In the genomic region with DNA sequence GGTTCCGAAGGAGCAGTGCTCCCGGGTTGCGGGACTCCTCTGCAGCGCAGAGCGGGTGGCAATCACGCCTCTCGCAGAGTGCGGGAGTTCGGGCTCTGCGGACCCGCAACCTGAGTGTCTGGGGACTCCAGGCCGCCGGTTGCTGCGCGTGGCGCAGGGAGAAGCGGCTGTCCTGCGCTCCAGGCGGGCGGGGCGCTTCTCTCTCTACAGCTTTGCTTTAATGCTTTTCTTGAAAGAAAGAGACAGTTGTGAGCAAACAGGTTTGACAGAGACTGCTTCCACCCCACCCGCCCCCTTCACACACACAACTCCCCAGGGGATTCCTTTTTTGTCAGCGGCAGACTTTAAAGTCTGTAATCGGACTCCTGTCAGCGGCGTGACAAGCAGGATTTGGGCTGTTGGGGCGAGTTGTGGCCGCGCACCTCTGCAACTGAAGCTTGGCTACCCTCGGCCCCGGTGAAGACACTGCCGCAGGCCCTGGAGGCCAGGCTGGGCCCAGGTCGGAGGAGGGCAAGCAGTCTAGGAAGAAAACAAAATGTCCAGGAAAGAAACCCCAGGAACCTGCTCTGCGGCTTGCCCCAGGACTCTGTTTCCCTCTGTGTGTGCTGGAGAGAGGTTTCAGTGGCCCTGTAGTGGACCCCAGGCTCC, we compare ENCODE assay signal across 12 mouse cellular contexts. TPM values are rescaled to one million over a fixed set of nuclear protein-coding genes. Genes with fewer than 3 reads are reported as not detected.
DNase-seq lines count a peak whose midpoint lies in the region; ATAC-seq and TF ChIP-seq lines count a peak whose summit lies in the region.
"Had no signal": no experiment of that assay in that cellular context is flagged by ENCODE, and none has a peak within 500 bp of the region (broad histone marks: within the 10 kb centered on the region; RNA-seq: fewer than 3 reads in every experiment).

No protein-coding gene starts in this region.

- no peak for TF ChIP-seq POLR2A in ES-Bruce4 (IDR thresholded peaks at IDR 0.05; ENCODE audit: insufficient read depth, low read length)

- DNase-seq in heart, embryonic 10.5 days (ENCODE audit: low spot score), result no peak
- DNase-seq in heart, postnatal 4 days, result no peak
- peak; percentile 29 for DNase-seq in forebrain, postnatal 0 days
- DNase-seq in left cerebral cortex, adult 8-10 months (ENCODE audit: low spot score in 2 of 2), result no peak
- no peak for DNase-seq in gastrocnemius, adult 18-20 months (ENCODE audit: low spot score)
- DNase-seq in cerebellum, postnatal 36 days, result no peak
- DNase-seq: B cell, adult 2 months; gastrocnemius, postnatal 14 days had no signal

- H3K4me1 ChIP-seq in heart, embryonic 10.5 days, result peaks cover 42% of the 10 kb centered on the region
- peaks cover 2% of the 10 kb centered on the region for H3K4me1 ChIP-seq in ES-Bruce4 (ENCODE audit: control insufficient read depth, insufficient read depth, low read length)
- no peaks in the 10 kb centered on the region for H3K4me1 ChIP-seq in forebrain, postnatal 0 days (ENCODE audit: insufficient read depth)
- H3K4me1 ChIP-seq in midbrain, embryonic 13.5 days (replicated peaks), result peaks cover 62% of the 10 kb centered on the region
- H3K4me1 ChIP-seq: liver, embryonic 15.5 days had no signal

- no peaks in the 10 kb centered on the region for H3K9me3 ChIP-seq in heart, embryonic 10.5 days
- H3K9me3 ChIP-seq in ES-Bruce4 (replicated peaks; ENCODE audit: control insufficient read depth, insufficient read depth, low read length, poor library complexity, severe bottlenecking), result no peaks in the 10 kb centered on the region
- H3K9me3 ChIP-seq in forebrain, postnatal 0 days (ENCODE audit: low read length), result no peaks in the 10 kb centered on the region
- H3K9me3 ChIP-seq in midbrain, embryonic 13.5 days, result no peaks in the 10 kb centered on the region
- H3K9me3 ChIP-seq: liver, embryonic 15.5 days had no signal

- 0% methylated on average over 34 of the region's 34 CpGs for WGBS in heart, embryonic 10.5 days
- WGBS in forebrain, postnatal 0 days, result under 1% methylated on average over 34 of the region's 34 CpGs
- whole genome bisulfite sequencing in midbrain, embryonic 13.5 days, result 1% methylated on average over 34 of the region's 34 CpGs

- H3K4me2 ChIP-seq in forebrain, postnatal 0 days (ENCODE audit: low read depth), result no peak overlapping the region
- peak overlapping the region; percentile 54 for H3K4me2 ChIP-seq in midbrain, embryonic 13.5 days (replicated peaks)
- H3K4me2 ChIP-seq: liver, embryonic 15.5 days had no signal

- no peak for TF ChIP-seq EP300 in ES-Bruce4 (IDR thresholded peaks at IDR 0.05; ENCODE audit: insufficient read depth, low read depth, low read length)

- TF ChIP-seq CTCF in ES-Bruce4 (IDR thresholded peaks at IDR 0.05; ENCODE audit: low read depth, low read length), result no peak
- TF ChIP-seq CTCF in forebrain, postnatal 0 days (IDR thresholded peaks at IDR 0.05; ENCODE audit: low read depth), result no peak

- H3K9ac ChIP-seq in ES-Bruce4 (ENCODE audit: low read depth, poor library complexity, severe bottlenecking), result no peak overlapping the region
- H3K9ac ChIP-seq in forebrain, postnatal 0 days, result no peak overlapping the region
- H3K9ac ChIP-seq in midbrain, embryonic 13.5 days (replicated peaks), result peak overlapping the region; percentile 71
- H3K9ac ChIP-seq: liver, embryonic 15.5 days had no signal

- no peak for ATAC-seq in forebrain, postnatal 0 days
- ATAC-seq in midbrain, embryonic 13.5 days, result peak; percentile 10; the same call in 1 of the 2 replicates

- H3K36me3 ChIP-seq in heart, embryonic 10.5 days, result no peaks in the 10 kb centered on the region
- no peaks in the 10 kb centered on the region for H3K36me3 ChIP-seq in ES-Bruce4 (ENCODE audit: control insufficient read depth, insufficient read depth, low read length, poor library complexity, severe bottlenecking)
- H3K36me3 ChIP-seq in forebrain, postnatal 0 days (ENCODE audit: insufficient read depth), result no peaks in the 10 kb centered on the region
- no peaks in the 10 kb centered on the region for H3K36me3 ChIP-seq in midbrain, embryonic 13.5 days
- H3K36me3 ChIP-seq: liver, embryonic 15.5 days had no signal

- no peak overlapping the region for H3K27ac ChIP-seq in heart, embryonic 10.5 days
- no peak overlapping the region for H3K27ac ChIP-seq in ES-Bruce4 (ENCODE audit: insufficient read depth, low read length)
- no peak overlapping the region for H3K27ac ChIP-seq in forebrain, postnatal 0 days (ENCODE audit: low read depth, low read length)
- peak overlapping the region; percentile 83 for H3K27ac ChIP-seq in midbrain, embryonic 13.5 days
- H3K27ac ChIP-seq: liver, embryonic 15.5 days had no signal

- peaks cover 100% of the 10 kb centered on the region for H3K27me3 ChIP-seq in heart, embryonic 10.5 days (ENCODE audit: insufficient read depth, poor library complexity, severe bottlenecking)
- H3K27me3 ChIP-seq in ES-Bruce4 (ENCODE audit: control insufficient read depth, insufficient read depth, low read length, poor library complexity, severe bottlenecking), result peaks cover 42% of the 10 kb centered on the region
- H3K27me3 ChIP-seq in forebrain, postnatal 0 days (ENCODE audit: insufficient read depth, low read length), result peaks cover 81% of the 10 kb centered on the region
- peaks cover 98% of the 10 kb centered on the region for H3K27me3 ChIP-seq in midbrain, embryonic 13.5 days

- H3K4me3 ChIP-seq in heart, embryonic 10.5 days, result peak overlapping the region; percentile 42
- H3K4me3 ChIP-seq in ES-Bruce4 (ENCODE audit: low read depth, low read length), result peak overlapping the region; percentile 18; the same call in 1 of the 2 replicates
- no peak overlapping the region for H3K4me3 ChIP-seq in forebrain, postnatal 0 days (ENCODE audit: low read depth, low read length)
- H3K4me3 ChIP-seq in midbrain, embryonic 13.5 days (replicated peaks), result peak overlapping the region; percentile 46
- H3K4me3 ChIP-seq: liver, embryonic 15.5 days had no signal

RNA-seq across cellular contexts. Expression of a gene that starts 4.3 kb away (rescaled TPM):
- 0.18 TPM in 1 of 2 replicates, not detected in the other for polyA plus RNA-seq in heart, embryonic 10.5 days (2016; fragmentation: Nextera tagmentation; extraction: Ambion mirVana)
- total RNA-seq in heart, postnatal 4 days (2021), result not detected
- polyA plus RNA-seq in ES-Bruce4 (2011; ENCODE audit: insufficient read depth, insufficient read length, low read depth, missing spikeins), result not detected in 2 replicates
- 1.2 and 2.0 TPM in 2 replicates for total RNA-seq in forebrain, postnatal 0 days (2014; rRNA removed)
- polyA plus RNA-seq in forebrain, postnatal 0 days (2015; fragmentation: Nextera tagmentation; extraction: Ambion mirVana), result 0.39 and 2.1 TPM in 2 replicates
- 80.3 and 112 TPM in 2 replicates for polyA plus RNA-seq in midbrain, embryonic 13.5 days (2015; fragmentation: Nextera tagmentation; extraction: Ambion mirVana)
- under 1 TPM in 2 of 4 experiments, not detected in 2; 0.46 to 0.89 TPM for total RNA-seq in left cerebral cortex, adult 8-10 months (2022)
- total RNA-seq in gastrocnemius, adult 18-20 months (2021), result not detected
- total RNA-seq: gastrocnemius, postnatal 14 days had no signal
- polyA plus RNA-seq: large intestine, adult 2 months; liver, embryonic 15.5 days had no signal
